ENCODE assay signal across 1 mouse cellular context in the genomic region with DNA sequence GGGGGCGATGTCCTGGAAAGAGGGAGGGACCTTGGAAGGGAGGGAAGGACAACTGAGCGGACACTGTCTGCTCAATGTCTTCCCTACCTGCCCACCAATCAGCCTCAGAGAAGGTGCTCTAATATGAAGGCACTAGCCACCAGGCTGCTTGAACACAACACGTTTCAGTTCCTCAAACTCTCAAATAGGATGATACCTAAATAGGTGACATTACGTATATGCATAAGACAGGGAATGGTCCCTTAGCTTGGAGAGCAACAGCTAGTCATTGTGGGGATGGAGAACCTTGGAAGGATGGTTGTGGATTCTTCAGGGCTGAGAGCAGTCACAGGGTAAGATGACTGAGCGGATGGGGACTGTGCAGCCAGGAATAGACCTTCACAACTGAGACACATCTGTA.
A peak's percentile ranks its signal among the peaks of the same experiment; 100 is the strongest.
TF ChIP-seq lines count a peak whose summit lies in the region.

No protein-coding gene starts in this region.

TF ChIP-seq in CH12.LX, 34 proteins besides CTCF, POLR2A, EP300 and RAD21:
- TF ChIP-seq PAX5 (IDR thresholded peaks at IDR 0.05; ENCODE audit: low read length) (no peak), MAZ (IDR thresholded peaks at IDR 0.05; ENCODE audit: low read depth, low read length) (no peak), ELF1 (IDR thresholded peaks at IDR 0.05; ENCODE audit: low read depth, low read length) (no peak), CHD1 (IDR thresholded peaks at IDR 0.05; ENCODE audit: low read depth, low read length) (no peak), KAT2A (IDR thresholded peaks at IDR 0.05; ENCODE audit: insufficient replicate concordance, low read length) (no peak), SMC3 (IDR thresholded peaks at IDR 0.05; ENCODE audit: low read depth, low read length) (no peak), MEF2A (IDR thresholded peaks at IDR 0.05; ENCODE audit: borderline replicate concordance, low read depth, low read length) (peak; percentile 62; the same call in 1 of the 2 replicates), UBTF (IDR thresholded peaks at IDR 0.05; ENCODE audit: low read depth, low read length) (no peak), ETS1 (conservative IDR thresholded peaks at IDR 0.05; ENCODE audit: low read depth, low read length) (no peak), USF1 (IDR thresholded peaks at IDR 0.05; ENCODE audit: low read depth, low read length) (no peak), USF2 (conservative IDR thresholded peaks at IDR 0.05; ENCODE audit: low read depth, low read length) (no peak), ZMIZ1 (IDR thresholded peaks at IDR 0.05; ENCODE audit: low read depth, low read length) (no peak), E2F4 (IDR thresholded peaks at IDR 0.05; ENCODE audit: insufficient replicate concordance, low read depth, low read length) (no peak), MYC (IDR thresholded peaks at IDR 0.05; ENCODE audit: low read depth, low read length) (no peak), MAX (IDR thresholded peaks at IDR 0.05; ENCODE audit: low read length) (no peak), ZC3H11A (IDR thresholded peaks at IDR 0.05; ENCODE audit: low read depth, low read length) (no peak), ZKSCAN1 (IDR thresholded peaks at IDR 0.05; ENCODE audit: borderline replicate concordance, low read depth, low read length) (no peak), NELFE (IDR thresholded peaks at IDR 0.05; ENCODE audit: low read depth, low read length) (no peak), IRF4 (IDR thresholded peaks at IDR 0.05; ENCODE audit: low read depth, low read length) (peak; percentile 62; the same call in 1 of the 2 replicates), JUND (conservative IDR thresholded peaks at IDR 0.05; ENCODE audit: low read depth, low read length) (no peak), NRF1 (IDR thresholded peaks at IDR 0.05; ENCODE audit: low read depth, low read length) (no peak), RCOR1 (conservative IDR thresholded peaks at IDR 0.05; ENCODE audit: low read depth, low read length) (no peak), HCFC1 (IDR thresholded peaks at IDR 0.05; ENCODE audit: low read depth, low read length) (no peak), TBP (conservative IDR thresholded peaks at IDR 0.05; ENCODE audit: low read depth, low read length) (0 out of 2 replicates have a peak, but pooled peaks have one; percentile 30), POLR2AphosphoS2 (IDR thresholded peaks at IDR 0.05; ENCODE audit: low read depth, low read length) (no peak), JUN (IDR thresholded peaks at IDR 0.05; ENCODE audit: insufficient read depth, low read depth, low read length) (peak; percentile 9; the same call in 1 of the 2 replicates), GABPA (IDR thresholded peaks at IDR 0.05; ENCODE audit: insufficient replicate concordance, low read depth, low read length) (no peak), ZNF384 (IDR thresholded peaks at IDR 0.05; ENCODE audit: low read depth, low read length) (no peak), SIN3A (IDR thresholded peaks at IDR 0.05; ENCODE audit: low read length) (no peak), MXI1 (IDR thresholded peaks at IDR 0.05; ENCODE audit: low read depth, low read length) (no peak), TCF12 (IDR thresholded peaks at IDR 0.05; ENCODE audit: low read depth, low read length) (no peak), BHLHE40 (IDR thresholded peaks at IDR 0.05; ENCODE audit: low read depth, low read length) (no peak)
